Mouse (Mus musculus) embryonic fibroblast, embryonic 13.5 days (primary cell): ENCODE measurements around the gene Atp11a.

Experiments
- CTCF ChIP-seq: IDR thresholded peaks from 2 replicates; pipeline ENCODE4 v1.5.1; 2011; ENCODE audit warnings: mild to moderate bottlenecking, control low read depth, low read length, moderate library complexity, borderline replicate concordance; ENCODE audit not compliant: insufficient read depth
- POLR2A ChIP-seq: IDR thresholded peaks from 2 replicates; pipeline ENCODE4 v1.6.1; 2011; ENCODE audit warnings: low read depth, mild to moderate bottlenecking, control low read depth, low read length, moderate library complexity

GRCm38 (mm10) chr8:12769296-12769695, 12.5 kb downstream of the Atp11a start:
- TF ChIP-seq CTCF (no peak), POLR2A (no peak)
